Mouse (Mus musculus) bone marrow macrophage, adult 2 months (primary cell): ENCODE data around the gene Brpf1.

Source experiments
- CTCF ChIP-seq: IDR thresholded peaks from 2 replicates; pipeline ENCODE4 v1.5.1; 2012; ENCODE audit warnings: low read depth, mild to moderate bottlenecking, low read length, moderate library complexity
- POLR2A ChIP-seq: IDR thresholded peaks from 2 replicates; pipeline ENCODE4 v1.6.1; 2012; ENCODE audit warnings: mild to moderate bottlenecking, low read depth, low read length, borderline replicate concordance

DNA sequence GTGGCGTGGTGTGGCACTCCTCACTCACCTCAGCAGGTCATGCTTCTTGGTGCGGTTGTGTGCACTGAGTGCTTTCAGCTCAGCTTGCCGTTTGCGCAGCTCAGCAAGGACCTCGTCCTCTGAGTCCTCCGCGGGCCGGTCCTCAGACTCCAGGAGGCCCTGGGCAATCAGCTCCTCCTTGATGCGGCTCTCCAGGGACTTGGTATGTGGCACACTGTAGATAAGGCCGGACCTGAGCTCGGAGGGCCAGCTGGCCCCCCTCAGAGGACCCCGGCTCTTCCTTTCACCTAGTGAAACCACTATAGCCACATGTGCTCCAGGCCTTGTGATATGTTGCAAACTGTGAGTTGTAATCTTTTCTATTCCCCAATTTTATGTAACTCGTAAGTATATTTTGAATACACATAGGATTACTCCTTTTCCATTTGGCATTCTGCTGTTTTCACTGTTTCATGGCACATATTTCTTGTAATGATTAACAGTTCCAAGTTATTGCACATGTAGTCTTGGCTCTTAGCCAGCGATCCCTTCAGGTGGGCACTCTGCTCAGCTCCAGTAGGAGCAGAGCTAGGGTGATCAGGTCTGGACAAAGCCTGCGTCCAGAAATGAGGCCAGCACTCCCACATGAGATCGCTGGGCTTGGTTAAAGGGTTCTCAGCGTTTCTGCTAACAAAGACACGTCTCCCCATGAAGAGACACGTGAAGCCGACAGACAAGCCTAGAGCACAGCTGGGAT, 63.4 kb downstream of the Brpf1 start:
- TF ChIP-seq CTCF (no peak), POLR2A (no peak)
